Mouse (Mus musculus) liver, postnatal 0 days (tissue): ENCODE measurements at regions not wholly inside any gene's neighbourhood (a gene's known extent, or its start where the extent isn't known, plus 50 kb on each side); places are given as distances from the start of the nearest gene placed in this dataset.

Experiments
- CTCF ChIP-seq: sonication (generic); IDR thresholded peaks from 2 replicates; pipeline ENCODE4 v1.5.1; 2016; ENCODE audit warnings: antibody characterized with exemption, low read depth
- EP300 ChIP-seq: IDR thresholded peaks from 2 replicates; pipeline ENCODE4 v1.6.1; 2016; ENCODE audit warnings: antibody characterized with exemption, low read depth, mild to moderate bottlenecking

- no peak for TF ChIP-seq CTCF
- TF ChIP-seq EP300, result no peak
Observed at GRCm38 (mm10) chr17:73031796-73032195, 76.0 kb upstream of the Lclat1 start.
